Mouse (Mus musculus): ENCODE results near the gene Nav3. TPM values are rescaled to one million over a fixed set of nuclear protein-coding genes. Genes with fewer than 3 reads are reported as not detected.

Nav3 gene
- total and polyA plus RNA-seq, 2 experiments = 0.01 to 0.28 TPM

DNA sequence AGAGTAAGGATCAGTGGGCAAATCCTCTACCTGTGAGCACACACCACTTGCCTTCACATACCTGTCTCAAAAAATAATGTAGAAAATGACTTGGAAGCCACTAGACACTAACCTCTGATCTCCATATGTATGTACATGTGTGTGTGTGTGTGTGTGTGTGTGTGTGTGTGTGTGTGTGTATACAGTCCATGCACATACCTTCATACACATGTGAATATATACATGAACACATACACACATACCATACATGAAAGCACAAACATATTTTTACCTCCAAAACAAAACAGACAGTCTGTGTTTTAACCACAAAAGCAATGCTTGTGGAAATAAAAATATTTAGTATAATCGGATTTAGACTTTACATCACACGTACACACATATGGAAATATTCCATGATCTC lies 287.1 kb downstream of the Nav3 start:
- TF ChIP-seq POLR2A (IDR thresholded peaks at IDR 0.05; ENCODE audit: extremely low read depth, insufficient read depth, low read length) (no peak), CTCF (IDR thresholded peaks at IDR 0.05; ENCODE audit: low read depth, low read length) (no peak)

GRCm38 (mm10) chr10:110162596-110162995 lies 293.4 kb downstream of the Nav3 start:
- Histone ChIP-seq H3K9ac (ENCODE audit: low read depth, low read length) (no peak overlapping the region), H3K4me3 (ENCODE audit: insufficient read depth, low read depth, low read length) (no peak overlapping the region), H3K79me2 (ENCODE audit: control insufficient read depth, insufficient read depth, low read length) (no peaks in the 10 kb centered on the region), H3K4me1 (ENCODE audit: control insufficient read depth, insufficient read depth, low read length) (no peaks in the 10 kb centered on the region), H3K27ac (replicated peaks; ENCODE audit: insufficient read depth, low read depth, low read length) (no peak overlapping the region), H3K27me3 (ENCODE audit: control insufficient read depth, insufficient read depth, low read length) (no peaks in the 10 kb centered on the region), H3K36me3 (ENCODE audit: control insufficient read depth, insufficient read depth, low read length) (no peaks in the 10 kb centered on the region)
- TF ChIP-seq CTCF (IDR thresholded peaks at IDR 0.05; ENCODE audit: low read depth, low read length) = no peak
- no peak for TF ChIP-seq POLR2A (IDR thresholded peaks at IDR 0.05; ENCODE audit: extremely low read depth, insufficient read depth, low read length)
- DNase-seq (ENCODE audit: extremely low read depth, low read depth, low spot score) = no peak

More for the DNA sequence above, 287.1 kb downstream of the Nav3 start:
- no peaks in the 10 kb centered on the region for H3K27me3 ChIP-seq (ENCODE audit: control insufficient read depth, insufficient read depth, low read length)
- DNase-seq (ENCODE audit: extremely low read depth, low read depth, low spot score) = no peak
- no peak overlapping the region for H3K9ac ChIP-seq (ENCODE audit: low read depth, low read length)
- no peaks in the 10 kb centered on the region for H3K36me3 ChIP-seq (ENCODE audit: control insufficient read depth, insufficient read depth, low read length)
- no peak overlapping the region for H3K27ac ChIP-seq (replicated peaks; ENCODE audit: insufficient read depth, low read depth, low read length)
- no peak overlapping the region for H3K4me3 ChIP-seq (ENCODE audit: insufficient read depth, low read depth, low read length)
- no peaks in the 10 kb centered on the region for H3K79me2 ChIP-seq (ENCODE audit: control insufficient read depth, insufficient read depth, low read length)
- no peaks in the 10 kb centered on the region for H3K4me1 ChIP-seq (ENCODE audit: control insufficient read depth, insufficient read depth, low read length)
- 82% methylated on average over 2 of the region's 2 CpGs for WGBS

GRCm38 (mm10) chr10:110160894-110161293 lies 295.1 kb downstream of the Nav3 start:
- TF ChIP-seq POLR2A (IDR thresholded peaks at IDR 0.05; ENCODE audit: extremely low read depth, insufficient read depth, low read length) = no peak
- TF ChIP-seq CTCF (IDR thresholded peaks at IDR 0.05; ENCODE audit: low read depth, low read length) = no peak
- Histone ChIP-seq H3K27me3 (ENCODE audit: control insufficient read depth, insufficient read depth, low read length) (no peaks in the 10 kb centered on the region), H3K4me1 (ENCODE audit: control insufficient read depth, insufficient read depth, low read length) (no peaks in the 10 kb centered on the region), H3K27ac (replicated peaks; ENCODE audit: insufficient read depth, low read depth, low read length) (no peak overlapping the region), H3K9ac (ENCODE audit: low read depth, low read length) (no peak overlapping the region), H3K4me3 (ENCODE audit: insufficient read depth, low read depth, low read length) (no peak overlapping the region), H3K79me2 (ENCODE audit: control insufficient read depth, insufficient read depth, low read length) (no peaks in the 10 kb centered on the region), H3K36me3 (ENCODE audit: control insufficient read depth, insufficient read depth, low read length) (no peaks in the 10 kb centered on the region)
- DNase-seq (ENCODE audit: extremely low read depth, low read depth, low spot score) = no peak
- 63% methylated on average over 5 of the region's 5 CpGs for WGBS

DNA sequence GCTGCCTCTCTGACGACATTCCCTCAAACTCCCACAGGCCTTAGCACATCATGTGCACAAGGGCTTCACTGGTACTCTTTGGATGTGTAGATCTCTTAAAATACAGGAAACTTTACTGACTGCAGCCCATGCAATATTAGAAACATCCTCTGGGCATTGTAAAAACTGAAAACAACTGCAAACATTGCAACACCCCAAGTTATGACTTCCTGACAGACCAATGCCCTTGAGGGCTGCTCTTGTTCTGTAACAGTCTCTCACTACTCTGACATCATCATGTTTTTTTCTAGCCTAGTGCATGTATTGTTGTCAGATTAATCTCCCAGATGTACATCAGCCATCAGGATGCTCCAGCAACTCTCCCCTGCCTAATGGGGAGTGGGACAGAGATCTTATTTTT lies 296.5 kb downstream of the Nav3 start:
- no peak for DNase-seq (ENCODE audit: extremely low read depth, low read depth, low spot score)
- Histone ChIP-seq H3K4me1 (ENCODE audit: control insufficient read depth, insufficient read depth, low read length) (no peaks in the 10 kb centered on the region), H3K27ac (replicated peaks; ENCODE audit: insufficient read depth, low read depth, low read length) (no peak overlapping the region), H3K4me3 (ENCODE audit: insufficient read depth, low read depth, low read length) (no peak overlapping the region), H3K79me2 (ENCODE audit: control insufficient read depth, insufficient read depth, low read length) (no peaks in the 10 kb centered on the region), H3K27me3 (ENCODE audit: control insufficient read depth, insufficient read depth, low read length) (no peaks in the 10 kb centered on the region), H3K9ac (ENCODE audit: low read depth, low read length) (no peak overlapping the region), H3K36me3 (ENCODE audit: control insufficient read depth, insufficient read depth, low read length) (no peaks in the 10 kb centered on the region)
- TF ChIP-seq CTCF (IDR thresholded peaks at IDR 0.05; ENCODE audit: low read depth, low read length) (no peak), POLR2A (IDR thresholded peaks at IDR 0.05; ENCODE audit: extremely low read depth, insufficient read depth, low read length) (no peak)
- WGBS = 57% methylated on average over 1 of the region's 1 CpGs

DNA sequence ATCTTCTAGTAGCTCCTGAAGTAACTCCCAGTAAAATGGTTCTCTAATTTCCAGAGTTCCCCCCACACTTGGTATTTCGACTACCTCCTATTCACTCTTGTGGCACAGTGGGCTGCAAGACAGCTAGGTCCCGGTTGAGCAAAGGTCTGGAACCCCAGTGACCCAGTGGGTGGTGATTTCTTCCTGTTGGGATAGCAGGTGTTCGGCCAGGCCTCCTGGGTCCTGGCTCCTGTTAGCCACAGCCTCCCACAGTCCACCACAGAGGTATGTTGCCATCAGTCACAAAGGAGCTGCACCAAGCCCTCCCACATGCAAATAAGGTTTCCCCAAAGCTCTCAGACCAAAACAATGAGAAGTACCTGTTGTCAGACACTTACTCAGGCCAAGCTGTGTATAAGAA lies 297.9 kb downstream of the Nav3 start:
- 62% methylated on average over 3 of the region's 3 CpGs for WGBS
- no peaks in the 10 kb centered on the region for H3K4me1 ChIP-seq (ENCODE audit: control insufficient read depth, insufficient read depth, low read length)

GRCm38 (mm10) chr10:110156412-110156811 lies 299.6 kb downstream of the Nav3 start:
- 42% methylated on average over 1 of the region's 1 CpGs for WGBS
- Histone ChIP-seq H3K27me3 (ENCODE audit: control insufficient read depth, insufficient read depth, low read length) (no peaks in the 10 kb centered on the region), H3K9ac (ENCODE audit: low read depth, low read length) (no peak overlapping the region), H3K36me3 (ENCODE audit: control insufficient read depth, insufficient read depth, low read length) (no peaks in the 10 kb centered on the region), H3K79me2 (ENCODE audit: control insufficient read depth, insufficient read depth, low read length) (no peaks in the 10 kb centered on the region), H3K27ac (replicated peaks; ENCODE audit: insufficient read depth, low read depth, low read length) (no peak overlapping the region), H3K4me1 (ENCODE audit: control insufficient read depth, insufficient read depth, low read length) (no peaks in the 10 kb centered on the region), H3K4me3 (ENCODE audit: insufficient read depth, low read depth, low read length) (no peak overlapping the region)
- no peak for DNase-seq (ENCODE audit: extremely low read depth, low read depth, low spot score)
- no peak for TF ChIP-seq POLR2A (IDR thresholded peaks at IDR 0.05; ENCODE audit: extremely low read depth, insufficient read depth, low read length)
- no peak for TF ChIP-seq CTCF (IDR thresholded peaks at IDR 0.05; ENCODE audit: low read depth, low read length)

More for the DNA sequence above, 297.9 kb downstream of the Nav3 start:
- no peaks in the 10 kb centered on the region for H3K36me3 ChIP-seq (ENCODE audit: control insufficient read depth, insufficient read depth, low read length)
- no peak for TF ChIP-seq CTCF (IDR thresholded peaks at IDR 0.05; ENCODE audit: low read depth, low read length)
- TF ChIP-seq POLR2A (IDR thresholded peaks at IDR 0.05; ENCODE audit: extremely low read depth, insufficient read depth, low read length) = no peak
- no peak for DNase-seq (ENCODE audit: extremely low read depth, low read depth, low spot score)
- no peaks in the 10 kb centered on the region for H3K79me2 ChIP-seq (ENCODE audit: control insufficient read depth, insufficient read depth, low read length)
- H3K27me3 ChIP-seq (ENCODE audit: control insufficient read depth, insufficient read depth, low read length) = no peaks in the 10 kb centered on the region
- H3K27ac ChIP-seq (replicated peaks; ENCODE audit: insufficient read depth, low read depth, low read length) = no peak overlapping the region
- no peak overlapping the region for H3K9ac ChIP-seq (ENCODE audit: low read depth, low read length)
- H3K4me3 ChIP-seq (ENCODE audit: insufficient read depth, low read depth, low read length) = no peak overlapping the region

Measured in liver, adult 2 months (tissue).